Mouse (Mus musculus): ENCODE measurements around the gene Cacna2d2.

GRCm38 (mm10) chr9:107554319-107554825 lies 155.0 kb downstream of the Cacna2d2 start:
- TF ChIP-seq POLR2A (IDR thresholded peaks at IDR 0.05; ENCODE audit: extremely low read depth, insufficient read depth, low read length) (peak; percentile 83), CTCF (IDR thresholded peaks at IDR 0.05; ENCODE audit: low read depth, low read length) (no peak)
